Mouse (Mus musculus) neural tube, embryonic 12.5 days (tissue): ENCODE data around the gene Olfr275. TPM values are rescaled to one million over a fixed set of nuclear protein-coding genes. Genes with fewer than 3 reads are reported as not detected.

ENCODE experiments used
- polyA plus RNA-seq: library from polyadenylated mRNA; unstranded; fragments of >200 nt; fragmentation: Nextera tagmentation; extraction: Ambion mirVana; gene quantifications from 2 replicates; pipeline ENCODE4 v1.2.1, GENCODE M21; 2016

Olfr275 gene
- polyA plus RNA-seq, 1 experiment from 2014 or later: not detected

Other genes starting within 250 kb of the Olfr275 start
- not detected in 2 replicates for gene Toporsl, start 218.3 kb upstream of the Olfr275 start, polyA plus RNA-seq
- gene Olfr273, start 44.6 kb downstream of the Olfr275 start, polyA plus RNA-seq: not detected in 2 replicates
- not detected in 2 replicates for gene Olfr272, start 104.6 kb downstream of the Olfr275 start, polyA plus RNA-seq
- not detected in 2 replicates for gene Olfr270, start 149.9 kb downstream of the Olfr275 start, polyA plus RNA-seq
- gene Nipsnap3a, start 174.7 kb downstream of the Olfr275 start, polyA plus RNA-seq: not detected in 2 replicates
- 137 and 138 TPM in 2 replicates for gene Nipsnap3b, start 197.3 kb downstream of the Olfr275 start, polyA plus RNA-seq